Mouse (Mus musculus) G1E (cell line): ENCODE results near the gene Gm10053. TPM values are rescaled to one million over a fixed set of nuclear protein-coding genes. Genes with fewer than 3 reads are reported as not detected.
A peak's percentile ranks its signal among the peaks of the same experiment; 100 is the strongest.

Experiments used
- ATAC-seq: 2 replicates; pipeline ENCODE4 v1.8.0; 2016; ENCODE audit warnings: mild to moderate bottlenecking; ENCODE audit not compliant: insufficient number of reproducible peaks, poor library complexity, low FRiP score, severe bottlenecking; ENCODE audit errors: extremely low read depth
- DNase-seq: peaks from one replicate; pipeline ENCODE4 v3.0.0; 2012; ENCODE audit warnings: low spot score
- H3K27me3 ChIP-seq: 2 replicates; pipeline ENCODE4 v1.6.1; 2012; ENCODE audit warnings: mild to moderate bottlenecking, low read length, inconsistent platforms; ENCODE audit not compliant: insufficient read depth
- H3K36me3 ChIP-seq: replicated peaks from 2 replicates; pipeline ENCODE3; 2012; ENCODE audit warnings: mild to moderate bottlenecking, inconsistent platforms
- H3K4me1 ChIP-seq: 2 replicates; pipeline ENCODE4 v1.6.1; 2012; ENCODE audit warnings: low read depth, low read length, inconsistent platforms, mixed read lengths; ENCODE audit not compliant: insufficient read depth
- H3K4me3 ChIP-seq: 2 replicates; pipeline ENCODE4 v1.5.1; 2012; ENCODE audit warnings: low read depth, mild to moderate bottlenecking, inconsistent platforms, low read length, moderate library complexity, mixed read lengths
- H3K9me3 ChIP-seq: replicated peaks from 2 replicates; pipeline ENCODE4 v1.6.1; 2012; ENCODE audit warnings: inconsistent platforms
- CTCF ChIP-seq: IDR thresholded peaks from 2 replicates; pipeline ENCODE4 v1.5.1; 2012; ENCODE audit warnings: low read depth, low read length, inconsistent platforms, mixed read lengths
- GATA1 ChIP-seq: IDR thresholded peaks from 2 replicates; pipeline ENCODE4 v1.6.1; 2012; ENCODE audit warnings: borderline replicate concordance, low read length, inconsistent platforms, mixed read lengths
- GATA2 ChIP-seq: IDR thresholded peaks from 2 replicates; pipeline ENCODE4 v1.6.1; 2012; ENCODE audit warnings: low read depth, low read length, inconsistent platforms, borderline replicate concordance
- POLR2AphosphoS5 ChIP-seq: IDR thresholded peaks from 2 replicates; pipeline ENCODE4 v1.6.1; 2012; ENCODE audit warnings: low read depth, low read length, inconsistent platforms; ENCODE audit not compliant: insufficient replicate concordance
- TAL1 ChIP-seq: conservative IDR thresholded peaks from 2 replicates; pipeline ENCODE4 v1.6.1; 2012; ENCODE audit warnings: low read depth, low read length, inconsistent platforms, mixed read lengths
- polyA plus RNA-seq: library from polyadenylated mRNA; stranded (reverse); fragments of >175 nt; gene quantifications from 2 replicates; pipeline ENCODE4 v1.2.3, GENCODE M21; 2012
- total RNA-seq, 2 experiments: library from RNA; stranded (forward) in 1 of 2; stranded (reverse) in 1 of 2; fragments of 200-1000 nt in 1 of 2; fragments of >200 nt in 1 of 2; fragmentation: Nextera tagmentation in 1 of 2; gene quantifications; 2 replicates each; pipeline ENCODE4 v1.2.3; 2014 to 2017

The Gm10053 gene
- total and polyA plus RNA-seq, 3 experiments: 0.11 to 156 (median 91.0) TPM

GRCm38 (mm10) chr19:24898737-24899577, 23.5 kb downstream of the Gm10053 start:
- Histone ChIP-seq H3K27me3 (peaks cover 32% of the 10 kb centered on the region), H3K9me3 (peaks cover 8% of the 10 kb centered on the region), H3K4me3 (0 out of 2 replicates have a peak overlapping the region, but pooled peaks have one; percentile 7), H3K4me1 (no peaks in the 10 kb centered on the region), H3K36me3 (no peaks in the 10 kb centered on the region)
- no peak for TF ChIP-seq GATA1
- TF ChIP-seq CTCF: no peak
- no peak for TF ChIP-seq GATA2
- no peak for TF ChIP-seq POLR2AphosphoS5
- TF ChIP-seq TAL1: no peak
- DNase-seq: no peak
- ATAC-seq: no peak

GRCm38 (mm10) chr19:24899578-24900544, 24.4 kb downstream of the Gm10053 start:
- no peak for ATAC-seq
- 0 out of 2 replicates have a peak overlapping the region, but pooled peaks have one; percentile 7 for H3K4me3 ChIP-seq

GRCm38 (mm10) chr19:24900581-24901220, 25.2 kb downstream of the Gm10053 start, which contains the start of gene Foxd4:
Gene Foxd4 (minus strand): TSS chr19:24901197.
- Histone ChIP-seq H3K4me1 (no peaks in the 10 kb centered on the region), H3K27me3 (peaks cover 32% of the 10 kb centered on the region), H3K9me3 (peaks cover 8% of the 10 kb centered on the region), H3K4me3 (no peak within 1 kb of the TSS), H3K36me3 (no peaks in the 10 kb centered on the region)
- TF ChIP-seq POLR2AphosphoS5 (no peak), CTCF (no peak)
- DNase-seq (no peak), ATAC-seq (no peak)

More at GRCm38 (mm10) chr19:24899578-24900544, 24.4 kb downstream of the Gm10053 start:
- no peak for DNase-seq
- H3K4me1 ChIP-seq: no peaks in the 10 kb centered on the region
- peaks cover 8% of the 10 kb centered on the region for H3K9me3 ChIP-seq
- no peaks in the 10 kb centered on the region for H3K36me3 ChIP-seq
- H3K27me3 ChIP-seq: peaks cover 32% of the 10 kb centered on the region
- TF ChIP-seq GATA1 (no peak), POLR2AphosphoS5 (no peak), GATA2 (no peak), TAL1 (no peak), CTCF (no peak)

- Histone ChIP-seq H3K4me3 (no peak overlapping the region), H3K9me3 (peaks cover 8% of the 10 kb centered on the region), H3K27me3 (peaks cover 32% of the 10 kb centered on the region), H3K4me1 (no peaks in the 10 kb centered on the region), H3K36me3 (no peaks in the 10 kb centered on the region)
- TF ChIP-seq TAL1 (no peak), GATA2 (no peak), POLR2AphosphoS5 (no peak), GATA1 (no peak), CTCF (no peak)
- no peak for DNase-seq
- no peak for ATAC-seq
These were observed 26.2 kb downstream of the Gm10053 start for GRCm38 (mm10) chr19:24901666-24902065.

GRCm38 (mm10) chr19:24902256-24902655, 26.8 kb downstream of the Gm10053 start:
- H3K27me3 ChIP-seq: peaks cover 30% of the 10 kb centered on the region

GRCm38 (mm10) chr19:24902821-24903220, 27.3 kb downstream of the Gm10053 start:
- Histone ChIP-seq H3K27me3 (peaks cover 24% of the 10 kb centered on the region), H3K36me3 (no peaks in the 10 kb centered on the region), H3K4me1 (no peaks in the 10 kb centered on the region), H3K9me3 (peaks cover 8% of the 10 kb centered on the region), H3K4me3 (no peak overlapping the region)
- ATAC-seq: no peak
- TF ChIP-seq CTCF (no peak), GATA2 (no peak), TAL1 (no peak), POLR2AphosphoS5 (no peak), GATA1 (no peak)
- no peak for DNase-seq

More at GRCm38 (mm10) chr19:24902256-24902655, 26.8 kb downstream of the Gm10053 start:
- Histone ChIP-seq H3K36me3 (no peaks in the 10 kb centered on the region), H3K4me1 (no peaks in the 10 kb centered on the region), H3K4me3 (no peak overlapping the region), H3K9me3 (peaks cover 8% of the 10 kb centered on the region)
- DNase-seq: no peak
- TF ChIP-seq POLR2AphosphoS5 (no peak), TAL1 (no peak), GATA2 (no peak), GATA1 (no peak), CTCF (no peak)
- no peak for ATAC-seq
